In the genomic region with DNA sequence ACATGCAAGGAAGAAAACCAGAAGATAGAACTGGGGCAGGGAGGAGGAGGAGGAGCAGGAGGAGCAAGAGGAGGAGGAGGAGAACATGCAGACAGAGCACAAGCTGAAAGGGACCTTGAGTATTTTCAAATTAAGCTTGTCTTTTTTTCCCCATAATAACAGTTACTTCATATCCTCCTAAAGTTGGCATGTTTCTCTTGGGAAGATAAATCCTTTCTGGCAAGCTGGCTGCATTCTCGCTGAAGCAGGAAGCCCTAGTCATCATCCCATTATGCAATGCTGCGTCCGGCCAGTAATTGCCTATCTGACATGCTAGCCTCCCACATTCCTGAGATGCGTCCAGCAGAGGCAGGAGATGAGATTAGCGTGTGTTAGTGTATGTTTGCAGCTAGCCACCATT, we compare ENCODE assay signal across 7 mouse cellular contexts.
A peak's percentile ranks its signal among the peaks of the same experiment; 100 is the strongest.
DNase-seq lines count a peak whose midpoint lies in the region.

No protein-coding gene starts in this region.

- intact Hi-C loops in heart, postnatal 14 days (cut with DNase I): loop anchor here (1.0 to 10.0 kb wide), 6 partner anchors 97 to 530 kb away; no protein-coding TSS in a partner anchor
- intact Hi-C loops in left cerebral cortex, postnatal 25 days (cut with DNase I): no loop called here

- peak; percentile 35 for DNase-seq in urinary bladder, postnatal 25 days (ENCODE audit: low spot score)
- DNase-seq in urinary bladder, adult 2 months (ENCODE audit: low spot score): no peak
- DNase-seq in fat pad, adult 2 months (ENCODE audit: extremely low read depth, low read depth, low spot score): peak; percentile 88
- DNase-seq in heart, postnatal 14 days: peak; percentile 73 to 77
- peak; percentile 39 to 64 for DNase-seq in left cerebral cortex, postnatal 25 days (ENCODE audit: low spot score in 2 of 2)
- peak; percentile 24 to 26 for DNase-seq in right cerebral cortex, postnatal 10 days (ENCODE audit: low spot score in 2 of 2)
- DNase-seq in spleen, adult 12 weeks (ENCODE audit: low spot score): no peak

Comparison
In these comparisons a context has a peak if more than half of its experiments do, and no peak if none do; other contexts are left out.
1. DNase-seq: peak in urinary bladder, postnatal 25 days (single experiment), fat pad, adult 2 months (single experiment), heart, postnatal 14 days (2 of 2), left cerebral cortex, postnatal 25 days (2 of 2) and right cerebral cortex, postnatal 10 days (2 of 2); none in urinary bladder, adult 2 months (single experiment) and spleen, adult 12 weeks (single experiment).